Mouse (Mus musculus) heart, embryonic 15.5 days (tissue): ENCODE measurements around the gene Bcar1. TPM values are rescaled to one million over a fixed set of nuclear protein-coding genes. Genes with fewer than 3 reads are reported as not detected.

Experiments
- ATAC-seq: fragments of 200-750 bp; cut with Nextera tagmentation; replicated peaks from 2 replicates; pipeline ENCODE4 v1.8.0; 2017; ENCODE audit warnings: low read depth, moderate TSS enrichment; ENCODE audit not compliant: insufficient number of reproducible peaks, insufficient read depth, low FRiP score
- H3K27ac ChIP-seq: fragments of 300-500 bp; sonication (generic); 2 replicates; pipeline ENCODE4 v1.5.1; 2015; ENCODE audit warnings: mild to moderate bottlenecking, inconsistent platforms
- H3K27me3 ChIP-seq: fragments of 300-500 bp; sonication (generic); 2 replicates; pipeline ENCODE4 v1.6.1; 2015; ENCODE audit warnings: inconsistent platforms
- H3K36me3 ChIP-seq: fragments of 300-500 bp; sonication (generic); 2 replicates; pipeline ENCODE4 v1.6.1; 2015; ENCODE audit warnings: mild to moderate bottlenecking, inconsistent platforms
- H3K4me1 ChIP-seq: fragments of 300-500 bp; sonication (generic); replicated peaks from 2 replicates; pipeline ENCODE4 v1.6.1; 2015; ENCODE audit warnings: inconsistent platforms
- H3K4me2 ChIP-seq: fragments of 300-500 bp; sonication (generic); 2 replicates; pipeline ENCODE4 v1.6.1; 2015; ENCODE audit warnings: inconsistent platforms, mild to moderate bottlenecking, moderate library complexity
- H3K4me3 ChIP-seq: fragments of 300-500 bp; sonication (generic); 2 replicates; pipeline ENCODE4 v1.5.1; 2015; ENCODE audit warnings: mild to moderate bottlenecking, inconsistent platforms
- H3K9ac ChIP-seq: fragments of 300-500 bp; sonication (generic); 2 replicates; pipeline ENCODE4 v1.6.1; 2015; ENCODE audit warnings: mild to moderate bottlenecking, inconsistent platforms
- H3K9me3 ChIP-seq: fragments of 300-500 bp; sonication (generic); replicated peaks from 2 replicates; pipeline ENCODE4 v1.6.1; 2016; ENCODE audit warnings: inconsistent platforms
- WGBS: fragments of 180-500 bp; shearing (Covaris S2); methylation state at CpG from one replicate; pipeline ENCODE4 v1.1.7; 2015; ENCODE audit warnings: mixed read lengths; 5-methylcytosine and 5-hydroxymethylcytosine counted together
- polyA plus RNA-seq: library from polyadenylated mRNA; unstranded; fragments of >200 nt; fragmentation: Nextera tagmentation; extraction: Ambion mirVana; gene quantifications from 2 replicates; pipeline ENCODE4 v1.2.1, GENCODE M21; 2015

Gene Bcar1
- polyA plus RNA-seq, 1 experiment from 2014 or later = 40.1 TPM

- ATAC-seq = no peak
- Histone ChIP-seq H3K9ac (no peak overlapping the region), H3K4me2 (no peak overlapping the region), H3K27me3 (no peaks in the 10 kb centered on the region), H3K4me1 (peaks cover 37% of the 10 kb centered on the region), H3K27ac (peak overlapping the region; percentile 65), H3K9me3 (no peaks in the 10 kb centered on the region), H3K36me3 (peaks cover 24% of the 10 kb centered on the region), H3K4me3 (no peak overlapping the region)
- 77% methylated on average over 15 of the region's 15 CpGs for WGBS
Observed at GRCm38 (mm10) chr8:111769296-111769695, 25.7 kb upstream of the Bcar1 start.

- no peak overlapping the region for H3K4me2 ChIP-seq
- peaks cover 24% of the 10 kb centered on the region for H3K36me3 ChIP-seq
- no peaks in the 10 kb centered on the region for H3K27me3 ChIP-seq
- peaks cover 31% of the 10 kb centered on the region for H3K4me1 ChIP-seq
- no peak overlapping the region for H3K9ac ChIP-seq
- ATAC-seq = no peak
- WGBS = 85% methylated on average over 6 of the region's 6 CpGs
- H3K27ac ChIP-seq = no peak overlapping the region
- no peaks in the 10 kb centered on the region for H3K9me3 ChIP-seq
- H3K4me3 ChIP-seq = no peak overlapping the region
Observed at GRCm38 (mm10) chr8:111768651-111769050, 25.0 kb upstream of the Bcar1 start.

- Histone ChIP-seq H3K36me3 (peaks cover 24% of the 10 kb centered on the region), H3K4me1 (peaks cover 8% of the 10 kb centered on the region), H3K4me2 (no peak overlapping the region), H3K4me3 (no peak overlapping the region), H3K9ac (no peak overlapping the region), H3K27me3 (no peaks in the 10 kb centered on the region), H3K9me3 (no peaks in the 10 kb centered on the region), H3K27ac (no peak overlapping the region)
- ATAC-seq = no peak
- 81% methylated on average over 4 of the region's 4 CpGs for WGBS
Observed at GRCm38 (mm10) chr8:111765616-111766015, 22.0 kb upstream of the Bcar1 start.

- 91% methylated on average over 9 of the region's 9 CpGs for WGBS
- no peak for ATAC-seq
- Histone ChIP-seq H3K27ac (no peak overlapping the region), H3K36me3 (peaks cover 24% of the 10 kb centered on the region), H3K9ac (no peak overlapping the region), H3K4me1 (peaks cover 7% of the 10 kb centered on the region), H3K9me3 (no peaks in the 10 kb centered on the region), H3K27me3 (no peaks in the 10 kb centered on the region), H3K4me2 (no peak overlapping the region), H3K4me3 (no peak overlapping the region)
Observed at GRCm38 (mm10) chr8:111765096-111765495, 21.5 kb upstream of the Bcar1 start.

GRCm38 (mm10) chr8:111760708-111761107, 17.1 kb upstream of the Bcar1 start:
- no peak overlapping the region for H3K4me2 ChIP-seq
- H3K9me3 ChIP-seq = no peaks in the 10 kb centered on the region
- no peak overlapping the region for H3K27ac ChIP-seq
- ATAC-seq = no peak
- no peak overlapping the region for H3K9ac ChIP-seq
- H3K27me3 ChIP-seq = no peaks in the 10 kb centered on the region
- 82% methylated on average over 13 of the region's 13 CpGs for WGBS
- H3K36me3 ChIP-seq = 0 out of 2 replicates have a peak, but pooled peaks cover 3% of the 10 kb centered on the region
- H3K4me1 ChIP-seq = no peaks in the 10 kb centered on the region
- H3K4me3 ChIP-seq = no peak overlapping the region

GRCm38 (mm10) chr8:111758817-111759216, 15.2 kb upstream of the Bcar1 start:
- H3K9me3 ChIP-seq = no peaks in the 10 kb centered on the region
- no peak overlapping the region for H3K27ac ChIP-seq
- H3K9ac ChIP-seq = no peak overlapping the region
- H3K4me1 ChIP-seq = peaks cover 7% of the 10 kb centered on the region
- H3K4me3 ChIP-seq = no peak overlapping the region
- 88% methylated on average over 5 of the region's 5 CpGs for WGBS
- no peak overlapping the region for H3K4me2 ChIP-seq
- no peak for ATAC-seq
- no peaks in the 10 kb centered on the region for H3K36me3 ChIP-seq
- no peaks in the 10 kb centered on the region for H3K27me3 ChIP-seq

GRCm38 (mm10) chr8:111757599-111757998, 14.0 kb upstream of the Bcar1 start:
- Histone ChIP-seq H3K36me3 (no peaks in the 10 kb centered on the region), H3K27me3 (no peaks in the 10 kb centered on the region), H3K9me3 (no peaks in the 10 kb centered on the region), H3K27ac (no peak overlapping the region), H3K4me1 (peaks cover 10% of the 10 kb centered on the region), H3K4me3 (no peak overlapping the region), H3K9ac (no peak overlapping the region), H3K4me2 (no peak overlapping the region)
- 82% methylated on average over 9 of the region's 9 CpGs for whole genome bisulfite sequencing
- no peak for ATAC-seq

- H3K9me3 ChIP-seq = no peaks in the 10 kb centered on the region
- H3K27ac ChIP-seq = no peak overlapping the region
- no peaks in the 10 kb centered on the region for H3K27me3 ChIP-seq
- H3K9ac ChIP-seq = no peak overlapping the region
- no peak for ATAC-seq
- WGBS = 84% methylated on average over 6 of the region's 6 CpGs
- no peak overlapping the region for H3K4me3 ChIP-seq
- H3K36me3 ChIP-seq = no peaks in the 10 kb centered on the region
- peaks cover 10% of the 10 kb centered on the region for H3K4me1 ChIP-seq
- no peak overlapping the region for H3K4me2 ChIP-seq
Observed at GRCm38 (mm10) chr8:111754736-111755135, 11.1 kb upstream of the Bcar1 start.

- WGBS = 29% methylated on average over 2 of the region's 2 CpGs
- Histone ChIP-seq H3K4me3 (no peak overlapping the region), H3K36me3 (no peaks in the 10 kb centered on the region), H3K9me3 (no peaks in the 10 kb centered on the region), H3K9ac (no peak overlapping the region), H3K4me2 (no peak overlapping the region), H3K27me3 (no peaks in the 10 kb centered on the region), H3K27ac (peak overlapping the region; percentile 7; the same call in 1 of the 2 replicates), H3K4me1 (peaks cover 10% of the 10 kb centered on the region)
- ATAC-seq = peak; percentile 37
Observed at GRCm38 (mm10) chr8:111754088-111754487, 10.5 kb upstream of the Bcar1 start.

GRCm38 (mm10) chr8:111748766-111749165, 5.2 kb upstream of the Bcar1 start:
- Histone ChIP-seq H3K9ac (no peak overlapping the region), H3K36me3 (no peaks in the 10 kb centered on the region), H3K27ac (0 out of 2 replicates have a peak overlapping the region, but pooled peaks have one; percentile 40), H3K4me3 (no peak overlapping the region), H3K4me2 (no peak overlapping the region), H3K27me3 (no peaks in the 10 kb centered on the region), H3K9me3 (no peaks in the 10 kb centered on the region), H3K4me1 (peaks cover 31% of the 10 kb centered on the region)
- ATAC-seq = no peak
- WGBS = 51% methylated on average over 6 of the region's 6 CpGs

- ATAC-seq = no peak
Observed at GRCm38 (mm10) chr8:111747866-111748649, 4.4 kb upstream of the Bcar1 start.

More at GRCm38 (mm10) chr8:111747866-111748649, 4.4 kb upstream of the Bcar1 start:
- Histone ChIP-seq H3K9me3 (no peaks in the 10 kb centered on the region), H3K9ac (no peak overlapping the region), H3K36me3 (no peaks in the 10 kb centered on the region), H3K27me3 (no peaks in the 10 kb centered on the region), H3K27ac (no peak overlapping the region), H3K4me1 (peaks cover 30% of the 10 kb centered on the region), H3K4me3 (no peak overlapping the region), H3K4me2 (no peak overlapping the region)
- WGBS = 71% methylated on average over 8 of the region's 8 CpGs
